Mouse (Mus musculus) cerebellum, postnatal 14 days (tissue): ENCODE results near the gene Ppm1h.
A peak's percentile ranks its signal among the peaks of the same experiment; 100 is the strongest.

Experiments
- DNase-seq, 2 experiments: peaks; one replicate each; pipeline ENCODE4 v3.0.0; 2021; ENCODE audit warnings: mixed read lengths in 2 of 2

The Ppm1h gene

DNA sequence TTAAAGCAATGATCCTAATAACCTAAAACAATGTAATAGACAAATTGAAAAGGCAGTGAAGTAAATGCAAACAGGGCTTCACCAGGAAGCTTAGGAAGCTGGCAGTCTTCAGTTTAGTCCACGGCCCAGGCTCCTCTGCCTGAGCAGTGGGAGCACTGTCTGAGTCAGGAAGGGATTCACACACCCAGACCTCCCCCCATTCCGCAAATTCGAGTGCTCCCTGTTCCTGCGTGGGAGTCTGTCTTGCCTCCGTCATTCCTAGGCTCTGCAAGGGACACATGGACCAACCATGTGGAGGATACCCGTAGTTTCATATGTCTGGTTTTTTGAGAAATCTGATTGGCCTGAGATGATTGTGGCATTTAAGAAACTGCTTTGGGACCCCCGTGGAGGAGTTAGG is 67.6 kb downstream of the Ppm1h start:
- DNase-seq = no peak

DNA sequence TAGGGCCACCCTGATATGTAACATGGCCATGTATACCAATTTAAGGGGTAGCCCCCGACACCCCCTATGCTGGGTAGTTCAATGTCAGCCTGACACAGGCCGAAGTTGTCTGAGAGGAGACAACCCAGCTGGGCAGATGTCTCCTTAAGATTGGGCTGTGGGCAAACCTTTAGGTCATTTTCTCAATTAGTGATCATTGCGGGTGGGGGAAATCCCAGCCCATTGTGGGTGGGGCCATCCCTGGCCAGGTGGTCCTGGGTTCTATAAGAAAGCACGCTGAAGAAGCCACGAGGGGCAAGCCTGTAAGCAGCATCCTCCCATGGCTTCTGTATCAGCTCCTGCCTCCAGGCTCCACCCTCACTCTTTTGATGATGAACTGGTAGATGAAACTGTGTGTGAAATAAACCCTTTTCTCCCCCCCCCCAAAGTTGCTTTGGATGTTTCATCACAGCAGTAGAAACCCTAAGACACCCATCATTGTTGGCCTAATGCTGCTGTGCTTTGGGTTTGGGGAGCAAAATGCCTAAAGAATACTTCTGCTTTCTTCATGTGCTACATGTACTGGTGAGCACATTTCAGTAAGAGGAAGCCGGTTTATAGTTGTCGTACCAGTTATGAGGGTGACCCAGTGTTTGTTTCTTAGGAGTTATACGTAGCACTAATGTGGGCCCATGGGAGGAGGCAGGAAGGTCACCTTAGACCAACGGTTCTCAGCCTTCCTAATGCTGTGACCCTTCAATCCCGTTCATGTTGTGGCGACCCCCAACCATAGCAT is 68.8 kb downstream of the Ppm1h start:
- no peak for DNase-seq

DNA sequence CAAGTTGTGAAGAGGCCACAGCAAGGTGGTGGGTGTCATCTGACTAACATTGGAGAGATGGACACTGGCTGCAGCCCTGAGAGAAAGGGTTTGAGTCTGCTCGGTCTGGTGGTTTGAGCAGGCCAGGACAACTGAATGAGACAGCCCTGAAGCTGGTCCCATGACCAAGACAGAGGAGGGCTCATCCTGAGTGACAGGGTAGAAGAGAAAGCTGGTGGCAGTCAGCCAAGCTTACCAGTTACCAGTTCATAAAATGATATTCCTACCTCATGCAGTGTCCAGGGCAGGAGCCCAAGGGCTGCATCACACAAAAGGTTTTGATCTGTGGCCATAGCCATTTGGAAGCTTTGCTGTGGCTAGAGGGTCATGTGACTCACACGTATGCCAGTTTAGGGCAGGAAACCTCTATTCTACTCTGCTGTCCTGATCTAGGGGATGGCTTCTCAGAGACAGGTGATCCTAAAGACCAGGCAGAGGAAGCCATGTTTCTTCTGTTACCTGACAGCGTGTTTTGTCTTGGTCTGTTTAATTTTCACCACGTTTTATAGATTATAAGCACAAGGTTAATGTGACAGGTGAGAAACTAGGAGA is 69.9 kb downstream of the Ppm1h start:
- peak; percentile 92 to 96 for DNase-seq

DNA sequence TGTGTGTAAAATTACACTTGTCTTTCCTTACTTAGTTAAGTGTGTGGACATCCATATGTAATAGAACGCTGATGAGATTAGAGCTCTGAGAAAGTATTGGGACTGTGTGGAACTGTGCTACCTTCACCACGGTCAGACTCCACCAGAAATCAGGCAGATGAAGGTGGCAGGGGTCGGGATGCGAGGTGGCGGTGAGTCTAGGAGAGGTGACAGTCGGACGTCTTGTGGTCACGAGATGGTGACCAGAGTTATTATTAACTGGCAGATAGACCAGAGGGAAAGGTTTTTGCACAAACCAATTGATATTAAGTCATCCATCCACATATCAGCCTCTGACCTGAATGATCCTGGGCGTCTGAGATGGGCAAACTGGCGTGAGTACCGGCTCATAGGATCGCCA is 70.5 kb downstream of the Ppm1h start:
- DNase-seq = no peak

DNA sequence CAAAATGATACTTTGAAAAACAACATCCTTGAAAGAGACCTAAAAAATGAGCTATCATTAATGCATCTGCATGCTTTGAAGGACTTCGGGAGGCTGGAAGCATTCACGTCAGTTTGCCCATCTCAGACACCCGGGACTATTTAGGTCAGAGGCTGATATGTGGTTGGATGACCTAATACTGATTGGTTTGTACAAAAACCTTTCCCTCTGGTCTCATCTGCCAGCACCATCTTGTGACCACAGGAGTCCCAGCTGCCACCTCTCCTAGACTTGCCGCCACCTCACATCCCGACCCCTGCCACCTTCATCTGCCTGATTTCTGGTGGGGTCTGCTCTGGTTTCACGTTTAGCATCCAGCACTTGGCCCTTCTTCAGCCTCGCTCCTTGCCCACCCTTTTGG is 71.3 kb downstream of the Ppm1h start:
- DNase-seq = peak; percentile 57 to 58

DNA sequence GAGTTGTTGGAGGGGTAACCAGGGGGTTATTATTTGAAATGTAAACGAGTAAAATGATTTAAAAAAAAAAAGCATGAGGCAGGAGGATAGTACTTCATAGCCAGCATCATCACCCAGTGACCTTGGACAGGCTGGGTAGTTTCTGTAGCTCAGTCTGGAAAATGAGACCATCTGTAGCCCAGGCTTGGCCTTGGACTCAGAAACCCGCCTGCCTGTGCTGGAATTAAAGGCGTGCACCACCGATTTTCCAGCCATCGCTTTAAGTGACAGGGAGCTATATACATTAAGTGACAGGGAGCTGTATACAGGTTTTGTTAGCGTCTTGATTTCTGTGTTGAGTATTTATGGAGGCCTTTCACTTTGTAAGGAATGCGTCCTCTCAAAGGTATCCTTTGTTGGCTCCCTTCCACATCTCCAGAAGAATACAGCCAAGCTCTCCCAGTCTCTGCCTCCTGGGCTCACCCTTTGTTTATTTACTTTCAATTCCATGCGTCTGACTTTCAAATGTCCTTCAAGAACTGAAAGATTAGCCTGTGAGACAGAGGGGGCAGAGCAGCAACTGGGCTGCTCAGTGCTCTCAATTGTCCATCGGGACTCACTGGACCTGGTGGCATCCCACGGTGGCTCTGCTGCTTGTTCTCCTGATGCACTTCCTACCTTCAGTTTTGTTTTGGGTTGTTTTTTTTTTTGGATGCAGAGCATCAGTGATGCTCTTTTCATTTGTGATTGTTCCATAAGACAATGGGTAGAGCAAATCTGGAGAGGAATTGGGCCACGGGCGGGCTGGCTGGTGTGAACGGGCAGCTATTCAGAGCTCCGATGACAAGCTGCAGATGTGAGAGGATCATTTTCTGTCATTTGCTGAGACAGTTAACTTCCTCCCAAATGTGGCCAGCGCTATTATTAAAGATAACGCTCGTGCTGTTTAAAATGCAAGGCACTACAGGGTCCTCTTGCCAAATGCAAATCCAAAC is 74.7 kb downstream of the Ppm1h start:
- no peak for DNase-seq

DNA sequence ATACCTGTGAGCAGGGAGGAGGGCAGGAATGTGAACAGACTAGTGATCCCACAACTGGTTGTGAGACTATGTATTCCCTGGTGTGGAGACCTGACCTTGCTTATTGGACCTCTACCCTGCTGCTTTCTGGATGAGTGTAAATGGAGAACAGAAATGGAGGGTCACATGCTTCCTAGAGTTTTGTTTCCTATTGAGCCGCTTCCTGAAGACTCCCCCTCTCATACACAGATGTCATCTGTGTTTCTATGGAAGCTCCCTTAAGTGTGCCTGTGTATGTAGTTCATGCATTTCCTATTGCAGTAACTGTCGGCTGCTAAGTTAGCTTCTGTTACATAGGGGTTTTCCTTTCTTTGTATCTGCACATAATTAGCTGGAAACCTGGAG is 75.4 kb downstream of the Ppm1h start:
- DNase-seq = no peak

DNA sequence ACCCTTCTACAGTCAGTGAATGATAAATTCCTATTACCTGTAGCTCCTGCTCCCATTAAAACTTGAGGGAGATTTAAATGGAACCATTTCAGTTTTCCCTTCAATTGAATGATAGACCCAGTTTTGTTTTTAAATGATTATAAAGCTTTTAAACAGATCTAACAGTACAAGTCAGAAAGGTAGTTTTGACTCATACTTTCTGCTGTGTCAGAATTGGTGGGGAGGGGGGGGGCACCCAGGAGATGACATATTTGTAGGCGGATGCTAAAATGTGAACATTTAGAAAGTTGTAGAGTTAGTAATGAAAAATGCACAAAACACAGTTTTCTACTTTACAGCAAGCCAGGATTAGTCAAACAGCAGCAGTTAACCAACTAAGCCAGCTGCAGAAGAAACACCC is 76.4 kb downstream of the Ppm1h start:
- no peak for DNase-seq

DNA sequence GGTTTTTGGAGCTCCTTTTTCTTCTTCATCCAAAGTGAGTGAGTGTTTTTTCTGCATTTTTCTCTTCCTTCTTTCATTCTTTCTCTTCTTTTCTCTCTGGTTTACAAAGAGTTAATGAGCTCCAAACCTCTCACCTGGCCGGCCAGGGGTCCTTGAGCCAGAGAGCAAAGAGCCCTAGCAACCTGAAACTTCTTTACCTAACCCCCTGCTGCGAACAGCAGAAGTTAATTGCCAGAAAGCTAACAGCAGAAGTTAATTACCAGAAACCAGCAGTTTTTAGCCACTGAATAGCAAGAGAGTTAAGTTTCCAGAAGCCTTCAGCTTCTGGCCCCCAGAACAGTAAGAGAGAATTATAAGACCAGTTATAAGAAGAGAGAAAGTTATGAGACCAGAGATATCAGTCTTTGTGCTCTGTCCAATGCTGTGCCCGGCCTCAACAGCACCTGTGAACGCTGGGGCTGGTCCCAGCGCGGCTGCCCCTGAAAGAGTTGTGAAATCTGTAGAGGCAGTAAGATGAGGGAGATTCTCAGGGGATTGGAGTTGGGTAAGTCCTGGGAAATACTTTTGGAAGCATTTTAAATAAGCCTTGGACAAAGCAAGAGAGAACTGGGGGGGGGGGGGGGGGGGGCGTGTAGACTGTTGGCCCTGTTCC is 78.4 kb downstream of the Ppm1h start:
- no peak for DNase-seq

DNA sequence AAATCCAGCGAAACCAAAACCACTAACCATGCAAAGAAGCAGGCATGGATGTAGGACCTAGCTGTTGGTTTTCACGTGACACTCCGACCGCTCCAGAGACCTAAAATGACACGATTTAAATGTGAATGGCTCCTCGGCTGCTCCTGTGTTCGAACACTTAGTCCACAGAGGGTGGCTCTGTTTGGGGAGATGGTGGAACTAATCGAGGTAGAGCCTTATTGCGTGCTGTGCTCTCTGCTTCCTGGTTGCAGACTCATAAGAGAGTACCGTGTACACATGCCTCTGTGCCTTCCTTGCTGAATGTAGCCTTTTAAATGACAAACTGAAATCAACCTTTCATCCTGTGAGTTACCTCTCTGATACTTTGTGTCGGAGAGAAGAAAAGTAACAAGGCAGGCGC is 79.2 kb downstream of the Ppm1h start:
- DNase-seq = no peak

DNA sequence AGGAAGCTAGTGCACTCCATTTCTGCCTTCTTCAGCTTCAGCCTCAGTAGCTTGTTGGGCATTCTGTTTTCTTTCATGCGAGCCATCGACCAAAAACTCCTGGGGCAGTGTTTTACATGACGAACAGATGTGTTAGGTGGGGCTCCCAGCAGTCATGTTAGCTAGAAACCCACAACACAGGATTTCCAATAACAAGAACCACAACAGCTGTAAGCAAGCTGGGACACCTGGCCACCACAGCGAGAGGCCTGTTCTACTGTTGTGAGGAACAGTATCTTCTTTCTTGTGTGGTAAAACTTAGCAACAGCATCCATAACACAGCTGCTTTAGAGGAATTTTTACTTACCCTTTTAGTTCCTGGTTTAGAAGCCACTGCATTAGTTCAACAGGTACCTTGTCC is 79.8 kb downstream of the Ppm1h start:
- no peak for DNase-seq

DNA sequence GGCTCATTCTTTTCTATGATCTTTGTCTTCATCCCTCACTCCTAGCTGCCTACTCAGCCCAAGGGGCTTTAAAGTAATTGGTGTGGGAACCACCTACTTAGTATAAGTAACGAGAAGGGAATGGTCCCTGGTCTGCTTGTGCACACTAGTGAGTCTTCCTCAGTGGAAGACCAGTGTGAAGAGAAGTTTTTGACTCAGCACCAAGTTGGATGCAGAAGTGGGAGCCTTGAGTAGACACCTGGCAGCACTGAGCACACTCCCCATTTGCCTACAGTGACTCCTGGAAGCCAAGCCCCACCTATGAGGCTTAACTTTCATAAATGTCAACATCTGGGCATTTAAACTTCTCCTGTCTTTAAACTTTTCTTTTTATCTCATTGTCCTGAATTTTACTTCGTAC is 81.2 kb downstream of the Ppm1h start:
- DNase-seq = no peak

DNA sequence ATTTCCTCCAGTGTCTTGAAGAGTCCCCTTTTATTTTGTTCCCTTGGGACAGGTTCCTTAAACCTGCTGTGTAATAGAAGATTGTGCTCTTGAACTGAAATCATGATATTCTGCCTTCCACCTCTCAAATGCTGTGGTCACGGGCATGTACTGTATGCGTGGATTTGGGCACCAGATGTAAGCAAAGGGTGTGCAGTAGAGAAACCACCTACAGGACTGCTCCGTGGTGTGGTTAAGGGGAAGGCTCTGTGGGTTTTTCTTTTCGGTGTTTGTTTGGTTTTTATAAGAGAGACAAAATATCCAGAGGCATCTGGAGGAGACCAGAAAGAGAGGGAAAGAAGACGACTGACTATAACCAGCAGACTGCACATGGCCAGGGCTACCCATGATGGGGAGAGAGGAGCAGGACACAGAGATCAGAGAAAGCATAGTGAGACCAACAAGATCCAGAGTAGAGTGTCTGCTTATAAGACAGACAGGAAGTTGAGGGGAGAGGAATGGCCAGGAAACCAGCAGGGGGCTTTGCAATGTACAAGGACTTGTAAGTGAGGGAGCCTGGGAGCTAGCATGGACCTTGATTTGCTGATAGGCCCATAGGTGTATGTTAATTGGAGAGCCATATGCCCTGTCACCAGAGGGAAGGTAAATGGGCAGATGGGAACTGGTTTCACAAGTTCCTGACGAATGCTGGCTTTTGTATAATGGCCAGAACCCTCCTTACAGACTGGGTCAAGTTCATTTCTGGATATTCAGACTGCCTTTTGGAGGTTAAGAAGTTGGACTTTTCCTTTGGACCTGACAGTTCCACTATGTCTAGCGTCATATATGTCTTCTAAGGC is 82.1 kb downstream of the Ppm1h start:
- no peak for DNase-seq

DNA sequence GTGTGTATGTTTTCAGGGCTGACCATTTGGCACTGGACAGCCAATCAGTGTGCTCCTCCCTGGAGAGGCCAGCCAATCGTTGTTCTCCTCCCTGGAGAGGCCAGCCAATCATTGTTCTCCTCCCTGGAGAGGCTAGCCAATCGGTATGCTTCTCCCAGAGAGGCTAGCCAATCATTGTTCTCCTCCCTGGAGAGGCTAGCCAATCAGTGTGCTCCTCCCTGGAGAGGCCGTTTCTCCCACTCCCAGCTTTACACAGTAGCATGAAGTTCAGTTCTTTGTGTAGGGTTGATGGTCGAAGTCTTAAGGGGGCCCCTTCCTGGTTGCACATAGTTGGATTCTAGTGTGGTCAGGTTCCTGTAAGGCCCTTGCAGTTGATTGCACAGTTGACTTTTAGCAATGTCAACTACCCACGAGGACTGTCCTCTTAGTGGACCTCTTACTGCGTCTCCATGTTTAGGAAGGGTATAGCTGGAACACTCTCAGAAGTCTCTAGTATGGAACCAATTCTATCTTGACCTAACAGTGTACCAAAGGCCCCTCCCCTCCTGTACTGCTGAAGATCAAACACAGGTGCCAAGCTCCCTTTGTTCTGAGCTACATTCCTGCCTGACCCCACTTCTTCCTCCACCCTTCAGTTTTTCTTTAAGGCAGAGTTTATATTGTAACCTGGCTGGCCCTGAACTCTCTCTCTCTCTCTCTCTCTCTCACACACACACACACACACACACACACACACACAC is 84.4 kb downstream of the Ppm1h start:
- DNase-seq = no peak

DNA sequence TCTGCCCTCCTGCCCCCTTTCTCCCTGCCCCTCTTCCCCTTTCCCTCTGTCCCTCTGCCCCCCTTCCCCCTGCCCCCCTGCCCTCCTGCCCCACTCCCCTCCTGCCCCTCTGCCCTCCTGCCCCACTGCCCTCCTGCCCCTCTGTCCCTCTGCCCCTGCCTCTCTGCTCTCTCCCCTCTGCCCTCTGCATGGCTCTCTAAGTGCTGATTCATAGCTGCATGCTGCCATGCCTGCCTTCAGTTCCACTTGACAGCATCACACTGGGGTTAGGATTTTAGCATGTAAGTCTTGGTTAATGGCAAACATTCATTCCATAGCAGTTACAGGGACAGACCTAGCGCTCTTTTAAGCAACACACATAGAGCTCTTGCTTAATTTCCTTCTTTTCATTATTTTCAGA is 85.0 kb downstream of the Ppm1h start:
- DNase-seq = no peak

DNA sequence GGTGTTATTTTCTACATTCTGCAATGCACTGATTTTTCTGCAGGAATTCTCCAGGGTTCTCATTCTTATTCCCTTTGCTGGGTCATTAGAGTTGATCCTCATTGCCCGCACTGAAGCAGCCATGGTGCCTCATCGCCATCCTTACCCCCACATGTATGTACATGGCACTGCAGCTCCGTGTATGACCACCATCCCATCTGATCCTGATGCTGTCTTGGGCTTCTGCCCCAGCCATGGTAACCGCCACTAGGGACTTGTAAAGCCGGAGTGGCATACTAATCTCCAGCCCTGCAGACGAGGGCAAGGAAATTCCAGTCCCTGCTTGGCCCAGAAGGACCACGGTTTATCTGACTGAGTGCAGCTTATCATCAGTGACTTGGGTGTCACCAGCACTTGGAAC is 86.1 kb downstream of the Ppm1h start:
- no peak for DNase-seq

DNA sequence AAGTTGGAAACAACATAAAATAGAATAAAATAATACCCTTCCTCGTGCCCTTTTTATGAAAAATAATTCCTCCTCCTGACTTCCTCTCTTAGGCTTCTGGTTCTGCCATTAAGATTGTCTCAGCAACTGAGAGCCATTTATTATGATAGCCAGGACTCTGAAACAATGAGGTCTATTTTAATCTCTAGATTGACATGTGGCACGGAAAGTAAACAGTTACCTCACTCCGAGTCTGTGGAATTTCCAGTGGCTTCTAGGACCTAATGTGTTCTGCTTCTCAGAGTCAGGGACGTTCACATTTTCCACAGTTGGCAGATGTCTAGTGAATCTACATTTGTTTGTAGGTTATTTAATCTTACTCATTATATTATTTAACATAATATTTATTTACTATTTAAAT is 87.0 kb downstream of the Ppm1h start:
- no peak for DNase-seq

DNA sequence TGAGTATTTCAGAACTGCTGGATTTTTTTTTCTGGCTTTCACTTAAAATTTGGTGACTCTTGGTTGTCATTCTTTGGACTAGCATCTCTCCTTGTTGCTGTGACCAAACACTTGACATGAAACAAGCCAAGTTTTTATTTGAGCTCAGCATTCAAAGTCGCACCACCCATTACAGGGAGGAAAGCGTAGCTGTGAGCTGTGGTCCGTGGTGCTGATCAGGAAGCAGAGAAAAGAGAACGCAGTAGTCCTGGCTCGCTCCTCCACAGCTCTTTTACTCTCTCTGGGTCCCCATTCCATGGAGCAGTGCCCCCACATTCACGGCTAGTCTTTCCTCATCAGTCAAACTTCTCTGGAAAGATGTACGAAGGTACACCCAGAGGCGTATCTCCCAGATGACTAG is 87.4 kb downstream of the Ppm1h start:
- DNase-seq = no peak

DNA sequence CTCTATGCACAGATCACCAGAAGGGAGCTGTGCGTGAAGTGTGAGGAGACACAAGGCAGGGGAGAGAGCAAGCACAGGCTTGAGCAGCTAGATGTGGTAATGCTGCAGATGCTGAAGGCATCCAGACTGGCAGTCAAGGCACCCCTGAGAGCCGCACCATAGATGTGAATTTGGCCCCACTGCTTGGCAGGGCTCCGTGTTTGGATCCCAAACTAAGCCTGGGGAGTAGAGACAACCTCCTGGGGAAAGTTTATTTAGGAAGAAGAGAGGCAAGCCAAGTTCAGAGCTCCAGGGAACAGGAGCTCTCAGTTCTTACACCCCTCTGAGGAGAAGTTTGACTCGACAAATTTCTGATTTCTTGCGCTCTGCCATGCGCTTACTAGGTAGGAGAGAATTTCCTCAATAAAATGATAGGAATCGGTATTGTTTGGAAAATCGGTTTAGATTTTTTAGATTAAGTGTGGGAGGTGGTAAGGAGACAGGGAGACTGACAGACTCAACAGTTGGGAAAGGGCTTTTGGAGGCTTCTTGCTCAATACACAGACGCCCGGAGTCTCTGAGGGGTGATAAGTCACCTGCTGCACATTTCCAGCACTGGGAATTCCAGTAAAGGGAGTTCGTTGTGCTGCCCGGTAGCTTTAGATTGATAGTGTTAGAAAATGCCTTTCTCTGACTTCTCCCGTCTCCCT is 89.8 kb downstream of the Ppm1h start:
- no peak for DNase-seq

DNA sequence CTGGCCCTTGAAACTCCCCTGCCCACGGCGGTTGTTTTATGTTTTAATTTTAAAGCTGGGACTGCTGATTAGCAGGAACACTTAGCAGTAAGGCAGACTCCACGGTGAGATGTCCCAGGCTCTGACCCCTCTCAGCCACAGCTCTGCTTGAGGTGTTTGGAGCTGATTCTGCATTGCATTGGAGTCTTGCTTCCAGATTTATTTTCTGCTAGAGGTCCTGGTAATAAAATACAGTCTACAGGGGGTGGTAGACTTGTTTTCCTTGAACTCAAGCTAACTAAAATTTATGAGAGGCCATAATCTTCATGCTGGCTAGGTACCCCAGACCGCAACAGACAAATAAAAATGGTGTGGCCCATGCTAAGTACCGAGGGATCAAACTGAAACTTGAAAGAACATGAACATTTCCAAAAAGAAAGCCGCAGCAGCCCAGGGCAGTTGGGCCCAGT is 90.4 kb downstream of the Ppm1h start:
- DNase-seq = no peak

DNA sequence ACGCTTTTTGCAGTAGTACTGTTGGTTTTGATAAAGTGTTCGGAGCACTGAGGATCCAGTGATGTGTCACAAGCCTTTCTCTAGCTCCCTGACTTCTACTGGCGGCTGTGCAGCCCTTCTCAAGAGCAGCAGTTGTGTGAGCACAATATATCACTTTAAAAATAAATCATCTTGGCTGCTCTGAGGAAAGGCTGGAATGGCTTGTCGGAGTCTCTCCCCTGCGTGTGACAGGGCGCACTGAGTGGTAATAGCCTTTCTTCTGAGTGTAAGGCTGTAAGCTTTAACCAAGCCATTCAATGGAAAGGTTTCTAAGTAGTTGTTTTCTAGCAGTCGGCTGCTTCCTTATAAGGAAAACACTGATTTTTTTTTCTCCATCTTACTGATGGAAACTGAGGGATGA is 91.8 kb downstream of the Ppm1h start:
- DNase-seq = no peak
